Mouse (Mus musculus): Measurements from ENCODE around the gene Cdh26.

The Cdh26 gene

DNA sequence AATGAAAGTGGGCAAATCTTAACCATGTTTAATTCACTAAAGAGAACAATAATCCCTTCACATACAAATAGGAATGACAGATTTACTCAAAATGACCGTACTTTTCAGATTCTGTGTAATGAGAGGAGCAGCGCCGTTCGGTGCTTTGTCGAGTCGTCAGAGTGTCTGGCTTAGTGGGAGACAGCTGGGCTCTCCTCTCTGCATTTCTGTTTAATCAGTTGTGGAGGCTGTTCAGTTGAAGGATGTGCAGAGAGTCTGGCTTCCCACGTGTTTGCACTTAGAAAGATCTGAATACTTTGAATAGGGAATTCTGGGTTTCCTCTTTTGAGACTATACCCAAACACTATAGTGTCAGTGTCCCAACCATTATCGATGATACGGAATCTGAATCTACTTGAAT lies 7.0 kb downstream of the Cdh26 start:
- DNase-seq (ENCODE audit: low spot score in 2 of 2) = no peak

DNA sequence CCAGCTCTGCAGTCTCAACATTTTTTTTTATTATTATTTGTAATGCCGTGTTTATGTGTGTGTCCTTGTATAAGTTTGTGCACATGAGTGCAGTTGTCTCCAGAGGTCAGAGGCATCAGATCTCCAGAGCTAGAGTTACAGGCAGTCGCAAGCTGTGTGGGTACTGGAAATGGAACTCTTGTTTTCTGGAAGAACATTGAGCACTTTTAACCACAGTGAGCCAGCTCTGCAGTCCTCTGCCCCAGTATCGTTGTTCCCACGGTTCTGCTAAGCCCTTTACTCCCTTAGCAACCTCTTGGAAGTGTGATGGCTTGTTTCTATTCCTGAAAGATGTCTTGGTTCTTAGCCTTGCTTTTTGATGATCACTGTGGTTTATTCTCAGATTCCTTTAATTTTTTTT lies 19.1 kb downstream of the Cdh26 start:
- no peak for DNase-seq (ENCODE audit: low spot score in 2 of 2)

GRCm38 (mm10) chr2:178450236-178450635 lies 19.9 kb downstream of the Cdh26 start:
- DNase-seq (ENCODE audit: low spot score in 2 of 2) = no peak

DNA sequence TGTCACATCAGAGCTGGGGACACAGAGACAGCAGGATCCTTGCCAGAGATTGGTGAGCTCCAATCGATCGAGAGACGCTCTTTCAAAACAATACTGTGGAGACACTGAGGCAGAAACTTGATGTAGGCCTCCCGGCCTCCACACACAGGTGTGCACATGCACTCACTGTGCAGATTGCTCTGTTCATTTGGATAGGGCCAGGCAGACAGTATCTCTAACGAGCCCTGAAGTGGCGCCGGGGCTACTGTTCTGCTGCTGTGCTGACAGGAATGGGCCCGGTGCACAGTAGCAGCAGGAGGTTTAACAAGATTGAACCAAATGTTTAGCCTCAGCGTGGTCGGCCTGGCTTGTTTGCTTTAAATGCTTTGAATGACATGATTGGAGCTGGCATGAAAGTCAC lies 20.6 kb downstream of the Cdh26 start:
- DNase-seq (ENCODE audit: low spot score in 2 of 2) = no peak

- no peak for DNase-seq (ENCODE audit: low spot score in 2 of 2)
Observed at GRCm38 (mm10) chr2:178454664-178455516, 24.6 kb downstream of the Cdh26 start.

- DNase-seq (ENCODE audit: low spot score in 2 of 2) = no peak
Observed at GRCm38 (mm10) chr2:178457414-178457813, 27.1 kb downstream of the Cdh26 start.

GRCm38 (mm10) chr2:178460353-178460752 lies 30.0 kb downstream of the Cdh26 start:
- no peak for DNase-seq (ENCODE audit: low spot score in 2 of 2)

DNA sequence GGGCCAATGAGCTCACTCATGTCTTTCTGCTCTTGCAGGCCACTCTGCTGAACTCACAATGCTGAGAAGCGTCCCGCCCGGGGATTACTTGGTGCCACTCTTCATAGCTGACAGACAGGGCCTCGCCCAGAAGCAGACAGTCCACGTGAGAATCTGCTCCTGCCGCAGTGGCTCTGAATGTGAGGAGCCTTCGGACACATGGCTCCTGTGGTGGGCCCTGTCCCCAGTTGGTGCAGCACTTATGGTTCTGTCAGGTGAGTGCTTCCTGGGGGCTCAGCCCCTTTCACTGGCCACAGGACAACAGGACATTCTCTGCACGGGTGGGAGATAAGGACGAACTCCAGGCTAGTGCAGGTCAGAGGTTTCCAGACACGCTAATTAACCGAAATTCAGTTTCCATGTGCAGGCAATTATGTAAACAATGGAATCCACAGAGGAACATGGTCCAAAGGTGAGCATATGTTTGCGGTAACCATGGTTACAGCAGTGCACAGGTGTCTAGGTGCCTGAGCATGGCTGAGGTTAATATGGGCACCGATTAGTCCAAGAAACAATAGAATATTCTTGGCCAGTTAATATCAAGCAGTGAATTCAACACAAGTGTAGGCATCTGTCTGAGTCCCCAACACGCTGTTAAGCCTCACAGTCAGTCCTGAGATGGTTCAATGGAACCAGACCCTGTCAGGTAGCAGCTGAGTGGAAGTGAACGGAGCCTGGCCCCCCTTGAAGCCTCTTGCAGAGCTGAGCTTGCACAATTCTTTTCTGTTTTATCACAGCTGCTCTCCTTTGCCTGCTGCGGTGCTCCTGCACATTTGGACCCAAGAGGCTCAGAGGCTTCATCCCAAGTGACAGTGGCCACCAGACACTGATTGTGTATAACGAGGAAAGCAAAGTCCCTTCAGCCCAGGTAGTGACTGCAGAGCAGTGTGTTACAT lies 41.5 kb downstream of the Cdh26 start:
- DNase-seq (ENCODE audit: low spot score in 2 of 2) = no peak

- no peak for DNase-seq (ENCODE audit: low spot score in 2 of 2)
Observed at GRCm38 (mm10) chr2:178473916-178474315, 43.6 kb downstream of the Cdh26 start.

DNA sequence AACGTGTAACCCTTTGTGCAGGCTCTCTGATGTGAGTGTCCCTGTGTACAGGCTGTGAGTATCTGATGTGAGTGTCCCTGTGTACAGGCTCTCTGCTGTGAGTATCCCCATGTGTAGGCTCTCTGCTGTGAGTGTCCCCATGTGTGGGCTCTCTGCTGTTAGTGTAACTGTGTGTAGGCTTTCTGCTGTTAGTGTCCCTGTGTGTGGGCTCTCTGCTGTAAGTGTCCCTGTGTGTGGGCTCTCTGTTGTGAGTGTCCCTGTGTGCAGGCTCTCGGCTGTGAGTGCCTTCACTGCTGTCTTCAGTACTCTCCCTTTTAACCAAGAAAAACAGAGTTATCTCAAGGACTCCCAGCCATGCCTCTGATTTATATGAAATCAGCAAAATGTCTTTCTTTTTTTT lies 46.9 kb downstream of the Cdh26 start:
- DNase-seq (ENCODE audit: low spot score in 2 of 2) = no peak

DNA sequence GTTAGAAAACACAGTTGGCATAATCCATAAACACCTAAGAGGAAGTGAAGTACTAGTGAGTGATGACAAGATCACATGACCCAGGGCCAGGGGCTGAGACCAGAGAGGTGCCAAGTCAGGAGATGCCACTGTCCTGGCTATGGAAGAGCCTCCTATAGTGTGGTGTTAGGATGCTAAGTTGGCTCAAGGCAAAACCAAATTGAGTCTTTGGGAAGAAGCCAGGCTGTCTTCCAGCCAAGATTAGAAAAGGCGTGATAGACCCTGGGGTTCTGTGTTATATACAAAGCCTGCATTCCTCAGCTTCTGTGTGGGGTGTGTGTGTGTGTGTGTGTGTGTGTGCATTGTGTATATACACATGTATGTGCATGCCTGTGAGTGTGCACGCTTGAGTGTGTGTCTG lies 48.7 kb downstream of the Cdh26 start:
- no peak for DNase-seq (ENCODE audit: low spot score in 2 of 2)

DNA sequence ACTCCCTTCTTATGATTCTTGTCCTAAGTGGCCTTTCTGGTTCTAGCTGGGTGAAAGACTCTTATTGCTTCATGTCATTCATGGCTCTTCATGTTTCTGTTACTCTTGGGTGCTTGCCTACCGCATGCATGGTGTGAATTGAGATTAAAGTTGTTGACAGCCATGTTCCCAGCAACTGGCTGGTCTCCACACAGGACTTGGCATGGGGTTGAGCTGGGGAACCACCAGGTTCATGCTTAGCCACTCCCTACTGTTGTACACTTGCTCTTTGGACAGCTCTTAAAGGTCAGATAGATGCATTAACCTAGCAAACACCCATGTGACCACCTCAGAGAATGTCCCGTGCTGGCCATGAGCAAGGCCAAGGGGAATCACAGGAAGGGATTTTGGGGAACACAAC lies 50.6 kb downstream of the Cdh26 start:
- no peak for DNase-seq (ENCODE audit: low spot score in 2 of 2)

GRCm38 (mm10) chr2:178483462-178483861 lies 53.1 kb downstream of the Cdh26 start:
- no peak for DNase-seq (ENCODE audit: low spot score in 2 of 2)

GRCm38 (mm10) chr2:178488276-178488675 lies 57.9 kb downstream of the Cdh26 start:
- no peak for DNase-seq (ENCODE audit: low spot score in 2 of 2)

DNA sequence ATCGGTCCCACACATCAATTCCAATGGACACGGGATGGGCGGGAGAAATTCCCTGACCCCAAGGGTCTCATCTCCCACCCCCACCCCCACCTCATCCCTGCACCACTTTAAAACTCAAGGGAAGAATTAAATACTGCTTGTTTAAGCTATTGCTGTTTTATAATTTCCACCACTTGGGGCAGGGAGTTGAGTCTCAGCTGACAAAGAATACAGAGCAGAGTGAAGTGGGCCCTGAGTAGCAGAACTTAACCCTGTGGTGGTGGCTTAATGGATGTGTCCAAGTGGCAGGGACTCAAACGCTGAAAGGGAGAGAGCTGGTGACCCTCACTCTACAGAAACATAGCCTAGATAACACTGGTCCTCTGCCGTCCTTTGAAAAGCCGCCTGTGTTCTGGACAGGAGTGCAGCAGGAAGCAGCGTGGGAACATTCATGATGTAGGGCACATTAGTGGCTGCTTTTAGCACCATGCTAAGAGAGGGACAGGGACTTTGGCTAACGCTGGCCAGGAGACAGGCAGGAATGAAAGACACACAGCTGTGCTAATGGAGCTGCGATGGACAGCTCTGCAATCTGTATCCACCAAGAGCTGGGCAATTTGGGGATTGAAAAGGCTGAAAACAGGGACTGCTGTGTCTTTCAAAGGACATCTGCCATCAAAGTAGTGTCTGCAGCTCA lies 60.1 kb downstream of the Cdh26 start:
- DNase-seq (ENCODE audit: low spot score in 2 of 2) = no peak

DNA sequence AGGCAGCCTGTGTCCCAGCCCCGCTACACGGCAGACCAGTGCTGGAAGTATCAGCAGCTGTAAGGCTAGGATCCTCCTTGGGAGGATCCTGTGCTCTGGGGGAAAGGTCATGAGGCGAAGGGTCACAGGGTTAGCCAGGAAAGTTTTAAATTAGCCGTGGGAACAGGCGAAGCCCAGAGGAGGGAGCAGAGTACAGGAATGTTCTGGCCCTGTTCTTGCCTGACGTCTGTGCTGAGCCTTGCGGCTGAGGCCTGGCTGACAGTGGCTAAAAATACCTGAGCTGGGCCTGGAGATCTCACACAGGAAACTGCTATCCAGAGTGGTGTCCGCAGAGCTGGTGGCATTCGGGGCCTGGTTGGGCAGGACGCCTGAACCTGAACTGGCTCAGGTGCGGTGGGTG lies 63.7 kb downstream of the Cdh26 start:
- no peak for DNase-seq (ENCODE audit: low spot score in 2 of 2)

DNA sequence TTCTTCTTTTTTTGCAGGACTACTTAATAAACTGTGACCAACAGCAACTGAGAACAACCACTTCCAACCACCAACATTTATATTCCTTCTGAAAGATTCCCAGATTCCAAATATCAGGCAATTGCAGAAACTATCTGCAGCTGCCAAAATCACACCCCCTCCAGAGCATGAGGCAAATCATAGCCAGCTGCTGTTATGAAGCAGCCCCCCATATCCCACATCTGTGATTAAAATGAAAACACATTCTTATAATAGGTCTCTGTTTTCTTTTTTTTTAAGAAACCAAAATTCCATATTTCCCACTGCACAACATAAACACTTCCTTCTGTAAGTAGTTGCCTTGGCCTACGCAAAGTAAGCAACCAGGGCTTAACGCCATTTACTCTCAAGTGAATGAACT lies 65.5 kb downstream of the Cdh26 start:
- DNase-seq (ENCODE audit: low spot score in 2 of 2) = no peak

DNA sequence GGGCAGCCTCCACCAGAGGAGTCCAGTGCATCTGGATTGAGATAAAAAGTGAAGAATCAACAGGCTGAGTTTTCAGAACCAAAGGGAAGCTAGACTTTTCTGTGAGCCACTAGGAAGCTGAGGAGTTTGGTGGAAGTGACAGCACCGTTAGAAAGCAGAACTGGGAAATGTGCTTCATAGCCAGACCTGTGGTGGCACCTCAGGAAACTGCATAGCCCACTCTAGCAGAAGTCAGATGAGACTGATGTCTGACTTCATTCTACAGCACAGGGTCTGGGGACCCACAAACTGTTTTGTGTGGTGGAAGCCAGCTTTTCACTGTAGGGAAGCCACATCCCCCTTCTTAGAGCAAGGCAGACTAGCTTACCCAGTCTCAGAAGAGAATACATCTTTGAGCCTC lies 67.6 kb downstream of the Cdh26 start:
- no peak for DNase-seq (ENCODE audit: low spot score in 2 of 2)

DNA sequence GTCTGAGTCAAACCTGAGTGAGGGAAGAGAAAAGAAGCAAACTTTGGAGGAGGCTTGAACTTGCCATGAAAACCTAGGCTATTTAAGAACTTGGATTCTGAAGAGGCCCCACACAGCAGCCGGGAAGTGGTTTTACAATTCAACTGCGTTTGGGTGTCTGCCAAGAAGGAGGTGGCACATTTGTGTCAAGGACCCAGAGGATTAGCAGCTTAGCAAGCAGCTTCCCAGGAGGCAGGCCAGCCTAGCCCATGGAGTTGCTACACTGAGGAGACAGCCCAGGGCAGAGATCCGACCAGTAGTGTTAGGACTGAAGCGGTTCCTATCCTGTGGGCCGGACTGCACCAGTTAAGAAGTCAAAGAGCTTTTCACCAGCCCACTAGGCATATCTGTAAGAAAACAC lies 68.1 kb downstream of the Cdh26 start:
- no peak for DNase-seq (ENCODE audit: low spot score in 2 of 2)

- DNase-seq (ENCODE audit: low spot score in 2 of 2) = no peak
Observed at GRCm38 (mm10) chr2:178502469-178502868, 72.1 kb downstream of the Cdh26 start.

- DNase-seq (ENCODE audit: low spot score in 2 of 2) = peak; percentile 21 to 38
Observed at GRCm38 (mm10) chr2:178506056-178506455, 75.7 kb downstream of the Cdh26 start.

- DNase-seq (ENCODE audit: low spot score in 2 of 2) = peak; percentile 50 to 67
Observed at GRCm38 (mm10) chr2:178507379-178508014, 77.2 kb downstream of the Cdh26 start.

Data from spleen, postnatal 14 days (tissue).